Mouse (Mus musculus) gastrocnemius, postnatal 25 days (tissue): ENCODE measurements at regions not wholly inside any gene's neighbourhood (a gene's known extent, or its start where the extent isn't known, plus 50 kb on each side); places are given as distances from the start of the nearest gene placed in this dataset.

ENCODE experiments used
- DNase-seq: peaks from one replicate; pipeline ENCODE4 v3.0.0; 2022

GRCm38 (mm10) chr8:35991936-35992603, 226.5 kb downstream of the Gm19410 start:
- no peak for DNase-seq

DNA sequence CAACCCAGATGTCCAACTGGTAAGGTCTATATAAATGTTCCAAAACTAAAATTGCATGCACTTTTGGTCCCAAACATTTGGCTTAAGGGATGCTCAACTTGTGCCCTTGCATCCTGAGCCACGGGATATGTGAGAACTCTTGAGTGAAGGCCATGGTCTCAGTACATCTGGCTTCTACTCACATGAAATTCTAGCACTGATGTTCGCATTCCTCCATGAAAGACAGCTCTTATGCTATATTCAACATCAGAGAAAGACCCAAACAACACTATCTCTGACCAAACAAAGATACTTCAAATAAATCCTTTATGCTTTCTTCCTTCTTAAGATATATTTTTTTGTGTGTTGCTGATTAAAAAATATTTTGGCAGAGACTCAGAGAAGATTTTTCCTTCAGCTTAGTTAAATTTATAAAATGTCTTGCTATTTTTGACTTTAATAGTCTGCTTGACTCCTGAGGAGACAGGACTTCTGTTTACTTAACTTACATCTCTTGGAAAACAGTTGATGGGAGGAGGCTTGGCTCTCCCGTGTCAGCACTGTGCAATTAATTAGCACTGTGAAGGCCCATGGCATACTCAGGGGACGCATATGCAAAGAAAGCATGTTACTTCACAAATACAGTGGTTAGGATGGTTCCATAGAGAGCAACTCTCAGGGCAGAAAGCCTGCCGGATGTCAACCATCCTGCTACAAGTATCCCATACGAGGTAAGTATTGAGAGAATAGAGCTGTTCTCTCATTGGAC, 230.9 kb downstream of the Gm19410 start:
- no peak for DNase-seq

- DNase-seq = no peak
These were observed 234.0 kb downstream of the Gm19410 start for GRCm38 (mm10) chr8:35999584-35999983.

GRCm38 (mm10) chr8:36004387-36004786, 238.8 kb downstream of the Gm19410 start:
- DNase-seq = no peak

- peak; percentile 13 for DNase-seq
These were observed 239.9 kb downstream of the Gm19410 start for GRCm38 (mm10) chr8:36005536-36005935.

GRCm38 (mm10) chr8:36007724-36008123, 242.1 kb downstream of the Gm19410 start:
- DNase-seq = no peak

DNA sequence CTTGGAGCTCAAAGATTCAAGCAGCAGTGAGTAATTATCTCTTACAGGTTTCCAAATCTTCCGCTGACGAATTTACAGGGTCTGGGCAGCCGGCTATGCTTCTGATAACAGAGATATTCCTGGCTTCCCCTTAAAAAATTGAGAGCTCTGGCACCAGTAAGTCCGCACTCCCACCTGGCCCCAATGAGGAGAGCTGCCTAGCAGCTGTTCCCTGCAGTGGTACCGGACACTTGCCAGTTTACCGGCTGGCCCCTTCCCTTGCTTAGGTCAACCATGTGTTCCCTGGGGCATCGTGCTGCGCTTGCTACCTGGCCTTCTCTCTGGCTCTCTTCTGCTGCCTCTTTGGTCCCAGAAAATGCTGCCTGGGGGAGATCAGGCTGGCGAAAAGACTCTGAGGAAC, 244.0 kb downstream of the Gm19410 start:
- no peak for DNase-seq

GRCm38 (mm10) chr8:36010446-36011217, 245.0 kb downstream of the Gm19410 start:
- no peak for DNase-seq

DNA sequence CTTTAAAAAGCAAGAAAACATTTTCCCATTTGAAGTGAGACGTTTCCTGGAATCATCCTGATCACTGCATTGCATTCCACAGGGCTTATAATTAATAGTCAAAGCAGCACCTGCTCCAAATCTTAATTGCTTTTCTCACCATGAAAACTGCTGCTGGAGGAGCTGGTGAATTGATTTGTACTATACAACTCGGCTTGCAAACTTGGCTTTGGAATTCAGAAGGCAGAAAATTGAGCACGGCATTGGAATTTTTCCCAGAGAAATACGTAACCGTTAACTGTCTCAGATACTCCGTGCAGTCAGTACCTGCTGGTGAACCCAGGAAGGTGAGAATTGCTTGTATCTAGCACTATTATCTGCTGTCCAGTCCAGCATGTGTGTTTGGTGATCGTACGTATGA, 249.3 kb downstream of the Gm19410 start:
- no peak for DNase-seq

DNA sequence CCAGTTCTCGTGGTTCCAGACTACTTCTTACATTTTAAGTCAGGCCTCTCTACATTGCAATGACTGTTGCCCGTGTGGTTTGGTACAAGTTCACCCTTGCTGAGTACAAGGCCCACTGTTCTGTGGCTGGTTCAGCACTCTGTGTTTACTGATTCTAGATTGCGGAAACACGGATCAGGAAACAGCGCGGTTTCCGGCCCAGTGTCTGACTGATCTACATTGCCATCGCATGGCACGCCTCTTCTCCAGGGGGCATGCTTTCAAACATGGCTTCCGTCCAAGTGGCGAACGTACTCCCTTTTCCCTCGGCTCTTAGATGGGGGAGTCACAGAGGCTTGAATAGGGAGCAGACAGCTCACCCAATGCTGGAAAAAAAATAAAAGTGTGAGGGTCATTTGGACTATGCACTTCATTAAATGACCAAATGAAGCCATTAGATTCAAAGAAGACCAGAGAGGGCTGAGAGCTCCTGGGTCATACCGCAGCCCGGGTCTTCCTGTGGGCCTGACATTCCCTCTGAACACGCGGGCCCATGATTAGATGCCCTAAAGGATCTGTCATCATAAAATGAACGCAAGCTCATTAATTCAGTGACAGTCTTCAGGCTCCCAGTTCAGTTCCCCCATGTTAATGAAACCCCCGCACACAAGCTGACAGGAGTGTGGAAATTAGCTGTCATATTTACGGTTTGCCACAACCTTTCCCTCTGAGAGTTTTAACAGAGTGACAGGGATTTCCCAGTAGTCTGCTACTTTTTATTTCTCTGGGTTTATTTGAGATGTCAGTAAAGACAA, 250.9 kb downstream of the Gm19410 start:
- DNase-seq = no peak

DNA sequence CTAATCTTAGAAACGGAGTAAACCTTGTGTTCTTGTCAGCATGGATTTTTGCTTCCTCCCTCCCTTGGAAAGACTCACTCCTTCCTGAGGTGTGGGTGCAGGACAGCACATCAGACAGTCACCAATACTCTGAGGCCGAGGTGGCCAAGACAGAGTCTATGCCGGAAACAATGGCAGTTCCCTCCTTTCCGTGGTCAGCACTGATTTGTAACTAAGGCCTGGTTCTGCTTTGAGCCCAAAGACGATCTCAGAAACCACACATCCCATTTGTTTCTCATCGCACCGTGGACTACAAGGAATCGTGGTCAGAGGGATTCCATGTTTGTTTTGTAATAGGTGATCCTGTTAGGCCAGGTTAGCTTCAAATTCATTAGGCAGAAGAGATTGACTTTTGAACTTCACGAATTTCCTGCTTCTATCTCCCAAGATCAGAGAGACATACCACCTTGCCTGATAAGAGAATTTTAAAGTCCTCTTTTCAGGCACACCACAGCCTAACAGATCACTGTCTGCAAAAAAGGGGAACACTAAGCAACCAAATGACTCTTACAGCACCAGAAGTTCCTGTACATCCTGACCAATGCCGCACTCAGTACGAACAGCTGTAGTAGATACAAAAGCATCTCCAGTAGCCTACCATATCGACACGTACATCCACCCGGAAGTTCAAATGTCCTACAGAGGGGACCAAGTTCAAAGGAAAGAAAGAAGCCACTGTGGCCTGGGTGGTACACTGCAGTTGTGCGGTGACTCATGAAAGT, 253.6 kb downstream of the Gm19410 start:
- DNase-seq = no peak

- no peak for DNase-seq
These were observed 254.3 kb downstream of the Gm19410 start for GRCm38 (mm10) chr8:36019895-36020294.

DNA sequence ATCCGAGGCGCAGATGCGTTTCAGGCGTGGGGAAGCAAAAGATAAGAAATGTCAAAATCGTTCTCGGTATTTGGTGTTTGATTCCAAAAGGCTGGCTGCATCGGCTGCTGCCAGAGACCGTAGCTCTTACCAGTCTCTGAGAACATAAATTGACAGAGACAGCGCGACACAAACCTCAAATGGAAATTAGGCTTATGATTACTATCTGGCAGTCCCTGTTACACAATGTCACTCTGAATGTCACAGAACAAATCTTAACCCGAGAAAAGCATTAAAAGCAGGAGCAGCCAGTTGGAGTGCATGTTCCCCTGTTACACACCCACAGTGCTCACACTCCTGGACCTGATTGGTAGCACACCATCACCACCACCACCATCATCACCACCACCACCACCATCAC, 262.0 kb downstream of the Gm19410 start:
- DNase-seq = no peak

DNA sequence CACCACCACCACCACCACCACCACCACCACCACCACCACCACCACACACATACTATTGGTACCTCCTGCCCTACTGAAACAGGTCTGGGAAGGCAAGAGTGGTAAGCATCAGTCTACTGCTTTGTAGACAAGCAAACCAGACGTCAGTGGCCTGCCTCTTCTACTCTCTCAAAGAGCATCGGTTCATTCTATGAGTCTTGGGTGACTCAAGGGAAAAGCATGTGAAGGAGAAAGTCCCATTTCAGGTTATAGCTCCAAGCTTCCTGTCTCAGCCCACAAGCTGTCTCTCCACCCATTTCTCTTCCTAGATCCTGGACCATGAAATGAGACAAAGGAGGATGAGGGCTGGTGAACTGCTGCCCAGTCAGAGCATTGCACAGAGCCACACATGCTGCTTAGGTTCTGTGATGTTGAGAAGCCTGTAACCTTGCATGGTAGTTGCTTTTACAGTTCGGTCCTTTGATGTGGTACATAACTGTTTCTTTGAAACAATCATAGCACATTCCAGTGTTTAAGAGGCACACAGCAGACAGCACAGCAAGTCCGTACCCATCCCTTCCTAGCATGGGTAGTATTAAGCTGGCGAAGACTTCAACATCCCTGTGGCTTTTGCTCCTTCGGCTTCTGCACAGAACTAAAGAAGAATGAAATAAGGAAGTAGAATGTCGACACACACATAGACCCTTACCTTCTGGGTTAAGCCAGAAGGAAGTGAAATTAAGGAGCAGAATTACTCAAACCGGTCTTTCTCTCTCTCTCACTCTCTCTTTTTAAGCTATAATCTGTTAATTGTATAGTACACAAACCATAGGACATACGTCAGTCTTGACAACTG, 262.7 kb downstream of the Gm19410 start:
- no peak for DNase-seq

- no peak for DNase-seq
These were observed 263.9 kb downstream of the Gm19410 start for GRCm38 (mm10) chr8:36029445-36029844.

- DNase-seq = no peak
These were observed 264.6 kb downstream of the Gm19410 start for GRCm38 (mm10) chr8:36030237-36030636.

DNA sequence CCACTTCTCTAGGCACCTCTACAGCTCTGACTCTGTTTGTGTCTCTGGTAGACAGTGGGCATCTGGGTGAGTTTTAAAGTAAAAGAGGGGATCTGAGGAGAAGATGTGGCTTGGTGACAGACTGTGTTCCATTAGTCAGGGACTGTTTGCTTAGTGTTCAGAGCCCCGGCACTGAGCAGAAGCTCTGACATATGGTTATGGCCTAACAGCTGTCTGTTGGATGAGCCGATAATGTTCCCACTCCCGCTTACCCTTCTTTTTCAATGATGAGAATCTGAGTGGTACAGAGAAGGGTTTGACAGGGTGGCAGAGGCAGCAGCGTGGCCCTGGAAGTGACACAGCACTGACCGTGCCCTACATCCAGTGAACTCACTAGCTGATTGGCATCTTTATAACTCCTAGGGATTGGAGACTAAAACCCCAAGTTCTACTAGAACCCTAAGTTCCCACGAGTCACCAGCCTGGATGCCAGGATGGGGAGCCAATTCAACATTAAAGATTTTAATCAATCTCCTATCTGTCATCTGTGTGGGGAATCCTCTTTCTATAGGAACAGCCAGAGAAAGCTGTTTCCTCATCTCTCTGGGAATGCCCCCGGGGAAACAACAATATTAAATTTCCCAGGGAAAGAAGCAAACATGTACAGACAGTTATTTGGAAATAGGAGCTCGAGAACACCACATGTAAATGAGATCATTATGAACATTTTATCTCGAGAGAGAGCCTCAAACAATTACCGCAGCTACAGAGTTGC, 266.6 kb downstream of the Gm19410 start:
- no peak for DNase-seq

GRCm38 (mm10) chr8:36035339-36035738, 269.7 kb downstream of the Gm19410 start:
- no peak for DNase-seq

DNA sequence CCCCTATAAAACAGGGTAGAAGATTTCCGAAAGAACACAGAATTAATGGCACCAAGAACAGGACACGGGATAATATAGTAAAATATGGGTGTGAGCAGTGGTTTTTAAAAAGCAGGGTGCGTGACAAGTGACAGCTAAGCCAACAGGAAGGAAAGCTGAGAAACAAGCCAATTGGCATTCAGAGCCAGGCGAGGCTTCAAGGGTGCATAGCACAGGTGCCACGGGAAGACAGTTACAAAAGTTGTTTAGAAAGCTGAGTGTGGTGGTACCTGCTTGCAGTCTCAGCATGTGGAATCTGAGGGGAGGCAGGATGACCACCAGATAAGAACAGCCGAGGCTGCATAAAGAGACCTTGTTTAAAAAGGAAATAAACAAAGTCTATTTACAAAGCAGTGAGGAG, 270.7 kb downstream of the Gm19410 start:
- no peak for DNase-seq
